Mouse (Mus musculus): ENCODE data around the gene Slamf9. TPM values are rescaled to one million over a fixed set of nuclear protein-coding genes. Genes with fewer than 3 reads are reported as not detected.

Gene Slamf9
- total and polyA plus RNA-seq, 3 experiments = not detected

GRCm38 (mm10) chr1:172489585-172490250 lies 14.6 kb downstream of the Slamf9 start:
- DNase-seq (ENCODE audit: low spot score) = no peak
- H3K4me3 ChIP-seq (ENCODE audit: low read depth, low read length) = no peak overlapping the region
- ATAC-seq (ENCODE audit: extremely low read depth, insufficient number of reproducible peaks, low FRiP score, poor library complexity, severe bottlenecking) = no peak
- TF ChIP-seq POLR2AphosphoS5 (IDR thresholded peaks at IDR 0.05; ENCODE audit: insufficient replicate concordance, low read depth, low read length) = no peak
- TF ChIP-seq GATA2 (IDR thresholded peaks at IDR 0.05; ENCODE audit: borderline replicate concordance, low read depth, low read length) = no peak
- TF ChIP-seq TAL1 (conservative IDR thresholded peaks at IDR 0.05; ENCODE audit: low read depth, low read length) = no peak
- no peak for TF ChIP-seq GATA1 (IDR thresholded peaks at IDR 0.05; ENCODE audit: borderline replicate concordance, low read length)
- no peak for TF ChIP-seq CTCF (IDR thresholded peaks at IDR 0.05; ENCODE audit: low read depth, low read length)
- H3K4me1 ChIP-seq (ENCODE audit: insufficient read depth, low read depth, low read length) = peaks cover 7% of the 10 kb centered on the region; the same call in 1 of the 2 replicates
- peaks cover 49% of the 10 kb centered on the region for H3K27me3 ChIP-seq (ENCODE audit: insufficient read depth, low read length)
- no peaks in the 10 kb centered on the region for H3K9me3 ChIP-seq (replicated peaks)
- H3K36me3 ChIP-seq (replicated peaks) = no peaks in the 10 kb centered on the region

GRCm38 (mm10) chr1:172490261-172490661 lies 15.1 kb downstream of the Slamf9 start:
- no peaks in the 10 kb centered on the region for H3K9me3 ChIP-seq (replicated peaks)
- H3K4me3 ChIP-seq (ENCODE audit: low read depth, low read length) = no peak overlapping the region; the same call in 1 of the 2 replicates
- no peaks in the 10 kb centered on the region for H3K36me3 ChIP-seq (replicated peaks)
- H3K27me3 ChIP-seq (ENCODE audit: insufficient read depth, low read length) = peaks cover 52% of the 10 kb centered on the region
- no peak for TF ChIP-seq TAL1 (conservative IDR thresholded peaks at IDR 0.05; ENCODE audit: low read depth, low read length)
- TF ChIP-seq CTCF (IDR thresholded peaks at IDR 0.05; ENCODE audit: low read depth, low read length) = peak; percentile 96
- peaks cover 7% of the 10 kb centered on the region; the same call in 1 of the 2 replicates for H3K4me1 ChIP-seq (ENCODE audit: insufficient read depth, low read depth, low read length)
- DNase-seq (ENCODE audit: low spot score) (peak; percentile 70), ATAC-seq (ENCODE audit: extremely low read depth, insufficient number of reproducible peaks, low FRiP score, poor library complexity, severe bottlenecking) (0 out of 2 replicates have a peak, but pooled peaks have one; percentile 51)

DNA sequence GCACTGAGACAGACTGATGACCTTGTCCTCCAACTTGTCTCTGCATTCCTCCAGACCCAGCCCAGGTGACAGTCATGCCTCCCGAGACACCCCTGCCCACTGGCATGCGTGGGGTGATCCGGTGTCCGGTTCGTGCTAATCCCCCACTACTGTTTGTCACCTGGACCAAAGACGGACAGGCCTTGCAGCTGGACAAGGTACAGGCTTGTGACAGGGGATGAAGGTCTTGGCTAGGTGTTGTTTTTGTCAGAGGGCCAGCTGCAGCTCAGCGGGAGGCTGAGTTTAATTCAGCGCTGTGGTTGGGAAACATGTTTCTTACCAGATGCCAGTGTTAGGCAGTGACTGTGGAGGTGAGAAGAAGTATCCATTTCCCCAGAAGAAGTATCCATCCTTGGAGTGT lies 16.9 kb downstream of the Slamf9 start:
- no peak for TF ChIP-seq GATA1 (IDR thresholded peaks at IDR 0.05; ENCODE audit: borderline replicate concordance, low read length)
- no peak for TF ChIP-seq CTCF (IDR thresholded peaks at IDR 0.05; ENCODE audit: low read depth, low read length)
- TF ChIP-seq POLR2AphosphoS5 (IDR thresholded peaks at IDR 0.05; ENCODE audit: insufficient replicate concordance, low read depth, low read length) = no peak
- TF ChIP-seq TAL1 (conservative IDR thresholded peaks at IDR 0.05; ENCODE audit: low read depth, low read length) = no peak
- TF ChIP-seq GATA2 (IDR thresholded peaks at IDR 0.05; ENCODE audit: borderline replicate concordance, low read depth, low read length) = no peak
- Histone ChIP-seq H3K9me3 (replicated peaks) (no peaks in the 10 kb centered on the region), H3K36me3 (replicated peaks) (no peaks in the 10 kb centered on the region), H3K4me1 (ENCODE audit: insufficient read depth, low read depth, low read length) (peaks cover 7% of the 10 kb centered on the region; the same call in 1 of the 2 replicates), H3K4me3 (ENCODE audit: low read depth, low read length) (no peak overlapping the region), H3K27me3 (ENCODE audit: insufficient read depth, low read length) (peaks cover 67% of the 10 kb centered on the region)
- ATAC-seq (ENCODE audit: extremely low read depth, insufficient number of reproducible peaks, low FRiP score, poor library complexity, severe bottlenecking) (no peak), DNase-seq (ENCODE audit: low spot score) (no peak)

DNA sequence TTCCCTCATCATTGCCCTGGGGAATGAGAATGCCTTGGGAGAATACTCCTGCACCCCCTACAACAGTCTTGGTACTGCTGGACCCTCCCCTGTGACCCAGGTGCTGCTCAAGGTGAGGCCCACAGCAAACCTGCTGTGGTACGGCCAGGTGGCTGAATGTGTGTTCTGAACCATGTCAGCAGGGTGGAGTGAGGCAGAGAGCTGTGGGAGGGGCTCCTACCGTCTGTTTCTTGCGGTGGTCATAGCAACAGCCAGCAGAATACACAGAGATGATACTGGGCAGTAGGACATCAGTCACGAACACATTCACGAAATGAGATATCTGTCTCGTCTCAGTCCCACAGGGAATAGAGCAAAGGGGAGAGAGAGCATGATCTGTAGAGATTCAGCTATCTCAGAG lies 18.4 kb downstream of the Slamf9 start:
- Histone ChIP-seq H3K4me3 (ENCODE audit: low read depth, low read length) (no peak overlapping the region), H3K4me1 (ENCODE audit: insufficient read depth, low read depth, low read length) (peaks cover 7% of the 10 kb centered on the region; the same call in 1 of the 2 replicates), H3K27me3 (ENCODE audit: insufficient read depth, low read length) (peaks cover 74% of the 10 kb centered on the region), H3K36me3 (replicated peaks) (no peaks in the 10 kb centered on the region), H3K9me3 (replicated peaks) (no peaks in the 10 kb centered on the region)
- ATAC-seq (ENCODE audit: extremely low read depth, insufficient number of reproducible peaks, low FRiP score, poor library complexity, severe bottlenecking) (no peak), DNase-seq (ENCODE audit: low spot score) (no peak)
- TF ChIP-seq GATA1 (IDR thresholded peaks at IDR 0.05; ENCODE audit: borderline replicate concordance, low read length) = no peak
- TF ChIP-seq POLR2AphosphoS5 (IDR thresholded peaks at IDR 0.05; ENCODE audit: insufficient replicate concordance, low read depth, low read length) = no peak
- no peak for TF ChIP-seq TAL1 (conservative IDR thresholded peaks at IDR 0.05; ENCODE audit: low read depth, low read length)
- TF ChIP-seq GATA2 (IDR thresholded peaks at IDR 0.05; ENCODE audit: borderline replicate concordance, low read depth, low read length) = no peak
- TF ChIP-seq CTCF (IDR thresholded peaks at IDR 0.05; ENCODE audit: low read depth, low read length) = no peak

DNA sequence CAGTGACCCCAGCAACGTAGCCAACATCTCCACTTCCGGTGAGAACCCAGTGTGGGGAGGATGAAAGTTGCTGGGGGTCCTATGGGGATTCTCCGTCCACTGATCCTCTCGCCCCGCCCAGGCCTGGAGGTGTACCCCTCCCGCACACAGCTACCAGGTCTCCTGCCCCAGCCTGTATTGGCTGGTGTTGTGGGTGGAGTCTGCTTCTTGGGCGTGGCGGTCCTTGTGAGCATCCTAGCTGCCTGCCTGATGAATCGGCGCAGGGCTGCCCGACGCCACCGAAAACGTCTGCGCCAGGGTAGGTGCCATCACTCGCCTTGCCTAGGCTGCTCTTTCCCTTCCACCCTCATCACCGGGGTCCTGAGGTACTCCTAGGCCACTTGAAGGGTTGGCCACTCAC lies 20.9 kb downstream of the Slamf9 start:
- Histone ChIP-seq H3K27me3 (ENCODE audit: insufficient read depth, low read length) (peaks cover 64% of the 10 kb centered on the region), H3K36me3 (replicated peaks) (no peaks in the 10 kb centered on the region), H3K4me1 (ENCODE audit: insufficient read depth, low read depth, low read length) (peaks cover 10% of the 10 kb centered on the region), H3K4me3 (ENCODE audit: low read depth, low read length) (no peak overlapping the region), H3K9me3 (replicated peaks) (no peaks in the 10 kb centered on the region)
- no peak for TF ChIP-seq POLR2AphosphoS5 (IDR thresholded peaks at IDR 0.05; ENCODE audit: insufficient replicate concordance, low read depth, low read length)
- TF ChIP-seq GATA2 (IDR thresholded peaks at IDR 0.05; ENCODE audit: borderline replicate concordance, low read depth, low read length) = no peak
- no peak for TF ChIP-seq GATA1 (IDR thresholded peaks at IDR 0.05; ENCODE audit: borderline replicate concordance, low read length)
- TF ChIP-seq TAL1 (conservative IDR thresholded peaks at IDR 0.05; ENCODE audit: low read depth, low read length) = no peak
- ATAC-seq (ENCODE audit: extremely low read depth, insufficient number of reproducible peaks, low FRiP score, poor library complexity, severe bottlenecking) (no peak), DNase-seq (ENCODE audit: low spot score) (no peak)

DNA sequence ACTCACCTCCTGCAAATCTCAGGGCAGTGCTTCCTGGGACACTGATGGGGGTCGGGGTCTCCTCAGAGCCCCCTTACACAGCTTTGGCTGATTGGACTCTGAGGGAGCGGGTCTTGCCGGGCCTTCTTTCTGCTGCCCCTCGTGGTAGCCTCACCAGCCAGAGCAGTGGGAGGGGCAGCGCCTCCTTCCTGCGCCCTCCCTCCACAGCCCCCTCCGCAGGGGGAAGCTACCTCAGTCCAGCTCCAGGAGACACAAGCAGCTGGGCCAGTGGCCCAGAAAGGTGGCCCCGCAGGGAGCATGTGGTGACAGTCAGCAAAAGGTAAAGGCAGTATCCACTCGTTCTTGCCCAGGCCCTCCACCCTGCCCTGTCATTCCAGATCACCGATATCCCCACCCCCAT lies 22.3 kb downstream of the Slamf9 start:
- Histone ChIP-seq H3K36me3 (replicated peaks) (peaks cover 9% of the 10 kb centered on the region), H3K27me3 (ENCODE audit: insufficient read depth, low read length) (peaks cover 51% of the 10 kb centered on the region), H3K9me3 (replicated peaks) (no peaks in the 10 kb centered on the region), H3K4me1 (ENCODE audit: insufficient read depth, low read depth, low read length) (peaks cover 22% of the 10 kb centered on the region), H3K4me3 (ENCODE audit: low read depth, low read length) (no peak overlapping the region)
- DNase-seq (ENCODE audit: low spot score) (no peak), ATAC-seq (ENCODE audit: extremely low read depth, insufficient number of reproducible peaks, low FRiP score, poor library complexity, severe bottlenecking) (no peak)
- TF ChIP-seq CTCF (IDR thresholded peaks at IDR 0.05; ENCODE audit: low read depth, low read length) = no peak
- TF ChIP-seq GATA1 (IDR thresholded peaks at IDR 0.05; ENCODE audit: borderline replicate concordance, low read length) = no peak
- no peak for TF ChIP-seq GATA2 (IDR thresholded peaks at IDR 0.05; ENCODE audit: borderline replicate concordance, low read depth, low read length)
- TF ChIP-seq POLR2AphosphoS5 (IDR thresholded peaks at IDR 0.05; ENCODE audit: insufficient replicate concordance, low read depth, low read length) = no peak
- TF ChIP-seq TAL1 (conservative IDR thresholded peaks at IDR 0.05; ENCODE audit: low read depth, low read length) = no peak

All from G1E (cell line).